Mouse (Mus musculus) forebrain, embryonic 10.5 days (tissue): ENCODE measurements around the gene Adamts7. TPM values are rescaled to one million over a fixed set of nuclear protein-coding genes. Genes with fewer than 3 reads are reported as not detected.

ENCODE experiments used
- DNase-seq: peaks from one replicate; pipeline ENCODE4 v3.0.0-alpha.2; 2017; ENCODE audit warnings: low spot score; ENCODE audit errors: extremely low spot score
- H3K27ac ChIP-seq: fragments of 300-500 bp; sonication (generic); 2 replicates; pipeline ENCODE4 v1.5.1; 2016; ENCODE audit warnings: mild to moderate bottlenecking
- H3K27me3 ChIP-seq: fragments of 300-500 bp; sonication (generic); 2 replicates; pipeline ENCODE4 v1.6.1; 2016; ENCODE audit warnings: mild to moderate bottlenecking; ENCODE audit not compliant: poor library complexity, severe bottlenecking
- H3K36me3 ChIP-seq: fragments of 300-500 bp; sonication (generic); replicated peaks from 2 replicates; pipeline ENCODE4 v1.6.1; 2016; ENCODE audit warnings: mild to moderate bottlenecking, moderate library complexity
- H3K4me1 ChIP-seq: fragments of 300-500 bp; sonication (generic); 2 replicates; pipeline ENCODE4 v1.6.1; 2016
- H3K4me3 ChIP-seq: fragments of 300-500 bp; sonication (generic); 2 replicates; pipeline ENCODE4 v1.5.1; 2016; ENCODE audit warnings: mild to moderate bottlenecking, moderate library complexity
- H3K9me3 ChIP-seq: fragments of 300-500 bp; sonication (generic); 2 replicates; pipeline ENCODE4 v1.6.1; 2016; ENCODE audit warnings: mild to moderate bottlenecking, moderate library complexity
- WGBS: fragments of 180-500 bp; shearing (Covaris S2); methylation state at CpG from one replicate; pipeline ENCODE4 v1.1.7; 2016; 5-methylcytosine and 5-hydroxymethylcytosine counted together
- polyA plus RNA-seq: library from polyadenylated mRNA; unstranded; fragments of >200 nt; fragmentation: Nextera tagmentation; extraction: Ambion mirVana; gene quantifications from 2 replicates; pipeline ENCODE4 v1.2.1, GENCODE M21; 2016

The Adamts7 gene
- polyA plus RNA-seq, 1 experiment from 2014 or later = 17.2 TPM

DNA sequence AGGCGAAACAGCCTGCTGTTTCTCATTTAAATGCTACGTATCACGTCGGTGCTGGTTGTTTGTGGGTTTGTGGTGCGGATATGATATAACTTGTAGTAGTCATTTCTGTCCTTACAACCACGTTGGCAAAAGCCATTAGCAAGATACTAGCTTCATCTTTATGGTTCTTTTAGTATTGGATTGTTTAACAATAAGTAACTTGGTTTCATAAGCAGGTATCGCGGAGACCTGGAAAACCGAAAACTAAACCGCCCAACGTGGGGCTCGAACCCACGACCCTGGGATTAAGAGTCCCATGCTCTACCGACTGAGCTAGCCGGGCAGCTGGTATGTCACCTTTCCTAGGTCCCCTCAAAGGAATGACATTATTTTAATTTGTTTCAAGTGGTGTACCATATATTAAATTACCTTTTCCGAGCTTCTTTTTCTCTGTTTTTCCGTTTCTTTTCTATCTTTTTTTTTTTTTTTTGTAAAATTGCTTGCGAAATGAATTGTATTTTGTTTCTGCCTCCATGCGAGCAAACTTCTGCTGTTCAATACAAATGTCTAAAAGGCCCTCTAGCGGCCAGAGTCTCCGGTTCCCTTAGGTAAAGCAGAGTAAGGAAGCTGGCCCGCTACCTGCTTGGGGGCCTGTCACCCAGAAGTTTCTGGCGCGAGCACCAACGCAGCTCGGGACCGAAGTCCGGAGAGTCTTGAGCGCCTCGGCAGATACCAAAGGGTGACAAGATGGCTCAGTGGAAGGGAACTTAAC is 36.4 kb upstream of the Adamts7 start:
- 1% methylated on average over 30 of the region's 30 CpGs for WGBS
- no peaks in the 10 kb centered on the region for H3K36me3 ChIP-seq
- peak overlapping the region; percentile 45 for H3K4me3 ChIP-seq
- H3K4me1 ChIP-seq = peaks cover 17% of the 10 kb centered on the region
- H3K27me3 ChIP-seq = peaks cover 9% of the 10 kb centered on the region; the same call in 1 of the 2 replicates
- no peak overlapping the region for H3K27ac ChIP-seq
- peak; percentile 70 for DNase-seq
- no peaks in the 10 kb centered on the region for H3K9me3 ChIP-seq

DNA sequence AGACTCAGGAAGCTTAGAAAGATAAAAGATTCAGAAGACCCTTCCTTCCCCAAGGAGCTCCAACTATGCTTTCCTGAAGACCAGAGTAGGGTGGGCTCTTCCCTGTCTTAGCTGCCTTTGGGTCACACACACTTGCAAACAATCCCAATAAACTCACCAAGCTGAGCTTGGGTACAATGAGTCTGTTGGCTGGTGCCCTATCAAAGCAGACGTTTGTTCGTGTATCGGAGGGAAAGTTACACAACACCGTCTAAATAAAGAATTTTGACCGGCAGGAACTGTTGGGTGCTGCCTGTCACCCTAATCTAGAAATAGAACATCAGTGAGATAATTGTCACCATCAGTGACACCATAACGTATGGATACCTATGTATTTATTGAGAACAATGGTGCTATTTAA is 35.7 kb upstream of the Adamts7 start:
- DNase-seq = no peak
- Histone ChIP-seq H3K9me3 (no peaks in the 10 kb centered on the region), H3K27me3 (peaks cover 9% of the 10 kb centered on the region; the same call in 1 of the 2 replicates), H3K4me1 (peaks cover 17% of the 10 kb centered on the region), H3K27ac (no peak overlapping the region), H3K36me3 (no peaks in the 10 kb centered on the region), H3K4me3 (peak overlapping the region; percentile 45)
- WGBS = 70% methylated on average over 6 of the region's 6 CpGs

DNA sequence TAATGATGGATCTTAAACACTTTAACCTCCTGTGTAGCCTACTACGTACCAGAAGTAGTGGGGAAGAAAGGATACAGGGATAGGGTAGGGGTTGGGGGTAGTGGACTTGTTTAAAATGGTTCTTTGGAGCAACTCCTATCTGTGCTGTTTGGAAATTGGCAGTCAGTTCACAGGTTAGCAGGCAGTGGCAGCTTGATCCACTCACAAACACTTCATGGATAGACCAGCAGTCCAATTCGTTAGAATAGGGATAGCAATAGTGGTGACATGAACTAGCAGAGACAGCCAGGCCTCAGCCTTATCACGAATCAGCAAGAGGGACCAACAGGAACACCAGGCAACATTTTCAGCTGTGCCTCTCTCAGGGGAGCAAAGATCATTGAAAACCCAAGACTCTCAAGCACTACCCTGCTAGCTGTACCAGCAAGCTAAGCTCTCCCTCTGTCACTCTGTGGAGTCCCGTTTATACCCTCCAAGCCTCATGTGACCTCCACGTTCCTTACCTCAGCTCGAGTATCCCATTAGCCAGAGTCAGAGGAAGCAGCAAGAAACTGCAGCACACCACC is 34.1 kb upstream of the Adamts7 start:
- Histone ChIP-seq H3K36me3 (no peaks in the 10 kb centered on the region), H3K27ac (no peak overlapping the region), H3K4me1 (peaks cover 21% of the 10 kb centered on the region), H3K9me3 (no peaks in the 10 kb centered on the region), H3K27me3 (peaks cover 9% of the 10 kb centered on the region; the same call in 1 of the 2 replicates), H3K4me3 (no peak overlapping the region)
- WGBS = 84% methylated on average over 6 of the region's 6 CpGs
- no peak for DNase-seq

DNA sequence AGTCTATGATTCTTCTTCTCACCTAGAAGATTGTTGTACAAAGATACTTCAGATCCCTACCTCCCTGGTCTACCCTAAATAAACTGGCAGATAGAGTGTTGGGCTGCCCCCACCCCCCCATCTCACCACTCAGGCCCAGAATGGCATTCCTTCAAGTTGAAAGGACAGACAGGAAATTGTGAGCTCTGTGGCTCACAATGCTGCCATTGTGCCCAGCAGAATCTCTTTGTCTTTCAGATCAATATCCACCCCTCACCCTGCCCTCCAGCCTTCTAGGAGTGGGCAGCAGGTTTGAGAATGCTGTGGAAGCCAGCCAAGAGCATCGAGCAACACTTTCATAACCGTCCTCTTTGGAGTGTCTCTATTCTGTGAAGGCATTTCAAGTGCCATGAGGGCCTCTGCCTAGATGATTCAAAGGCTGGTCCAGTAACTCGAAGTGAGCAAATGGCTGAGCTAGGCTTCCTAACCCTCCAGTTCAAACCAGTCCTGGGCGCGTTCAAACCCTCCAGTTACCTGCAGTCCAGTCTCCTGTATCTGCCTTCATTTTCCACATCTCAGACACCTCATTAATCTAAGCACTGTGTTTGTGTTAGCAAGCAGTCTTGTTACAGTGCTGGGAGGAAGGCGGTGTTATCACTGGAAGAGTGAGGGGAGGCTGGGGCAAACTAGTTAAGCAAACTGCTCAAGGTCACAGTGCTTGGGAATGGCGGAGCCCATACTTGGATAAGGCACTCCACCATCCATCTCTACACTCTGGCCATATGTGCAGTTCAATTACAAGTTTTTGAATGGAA is 29.1 kb upstream of the Adamts7 start:
- Histone ChIP-seq H3K4me1 (peaks cover 7% of the 10 kb centered on the region), H3K9me3 (no peaks in the 10 kb centered on the region), H3K36me3 (no peaks in the 10 kb centered on the region), H3K4me3 (no peak overlapping the region), H3K27ac (no peak overlapping the region), H3K27me3 (no peaks in the 10 kb centered on the region)
- DNase-seq = no peak
- 77% methylated on average over 7 of the region's 7 CpGs for WGBS

DNA sequence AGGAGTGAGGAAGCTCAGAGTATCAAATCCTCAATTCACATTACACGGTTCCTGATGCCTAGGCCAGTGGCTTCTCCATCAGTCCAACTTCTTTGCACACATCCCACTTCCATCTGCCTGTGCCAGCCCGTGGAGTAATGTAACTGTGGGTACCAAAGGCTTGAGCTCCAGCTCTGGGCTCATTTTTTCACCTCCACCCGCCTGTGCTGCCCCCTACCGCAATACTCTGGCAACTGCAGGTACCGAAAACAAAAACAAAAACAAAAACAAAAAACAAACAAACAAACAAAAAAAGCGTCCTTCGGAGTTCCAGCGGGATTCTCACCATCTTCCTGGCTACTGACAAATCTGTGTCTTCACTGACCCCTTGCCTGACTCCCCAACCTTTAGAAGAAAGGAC is 27.4 kb upstream of the Adamts7 start:
- Histone ChIP-seq H3K36me3 (no peaks in the 10 kb centered on the region), H3K4me3 (no peak overlapping the region), H3K27me3 (no peaks in the 10 kb centered on the region), H3K9me3 (no peaks in the 10 kb centered on the region), H3K27ac (no peak overlapping the region), H3K4me1 (peaks cover 7% of the 10 kb centered on the region)
- 81% methylated on average over 8 of the region's 8 CpGs for WGBS
- no peak for DNase-seq

DNA sequence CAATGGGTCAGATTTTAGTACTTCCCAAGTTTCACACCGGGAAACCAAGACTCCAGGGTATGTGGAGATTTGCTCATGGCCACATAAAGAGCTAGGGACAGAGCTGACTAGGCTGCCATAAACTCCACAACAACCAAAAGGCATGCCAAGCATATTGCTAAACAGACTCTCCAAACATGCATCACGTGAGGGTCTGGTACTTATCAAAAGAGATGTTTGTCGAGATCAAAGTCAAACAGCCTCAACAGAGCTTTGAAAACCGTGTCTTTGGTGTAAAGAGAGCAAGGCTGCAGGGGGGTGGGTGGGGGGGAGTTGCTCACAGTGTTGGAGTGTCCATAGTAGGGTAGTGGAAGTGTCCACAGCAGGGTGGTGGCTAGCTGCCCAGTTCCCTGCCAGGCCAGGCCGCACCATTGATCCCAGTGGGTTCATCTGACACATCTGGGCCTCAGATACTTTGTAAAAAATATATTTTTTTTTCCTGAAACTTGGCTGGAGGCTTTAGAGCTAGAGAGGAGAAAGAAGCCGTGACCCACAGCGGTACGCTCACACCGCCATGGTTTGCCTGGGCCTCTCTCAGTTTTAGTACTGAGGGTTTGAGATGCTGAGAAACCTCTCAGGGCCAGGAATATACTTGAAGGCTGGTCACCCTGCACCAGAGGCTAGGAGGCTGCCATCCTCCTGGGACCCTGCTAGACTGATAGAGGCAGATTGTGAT is 26.7 kb upstream of the Adamts7 start:
- H3K27ac ChIP-seq = no peak overlapping the region
- 86% methylated on average over 9 of the region's 9 CpGs for WGBS
- H3K36me3 ChIP-seq = no peaks in the 10 kb centered on the region
- no peak for DNase-seq
- no peak overlapping the region for H3K4me3 ChIP-seq
- no peaks in the 10 kb centered on the region for H3K9me3 ChIP-seq
- no peaks in the 10 kb centered on the region for H3K27me3 ChIP-seq
- peaks cover 7% of the 10 kb centered on the region for H3K4me1 ChIP-seq

DNA sequence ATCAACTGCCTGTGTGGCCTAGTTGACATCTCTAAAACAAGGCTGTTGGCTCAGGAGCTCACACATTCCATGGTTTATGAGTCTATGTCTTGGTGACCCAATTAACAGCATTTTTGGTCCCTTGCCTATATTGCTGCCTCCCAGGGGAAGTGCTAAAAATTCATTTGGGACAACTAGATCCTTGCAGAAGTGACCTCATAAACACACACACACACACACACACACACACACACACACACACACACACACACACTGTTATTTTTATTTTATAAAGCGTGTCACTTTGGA is 26.2 kb upstream of the Adamts7 start:
- no peak for DNase-seq
- Histone ChIP-seq H3K36me3 (no peaks in the 10 kb centered on the region), H3K27ac (no peak overlapping the region), H3K27me3 (no peaks in the 10 kb centered on the region), H3K9me3 (no peaks in the 10 kb centered on the region), H3K4me1 (peaks cover 7% of the 10 kb centered on the region), H3K4me3 (no peak overlapping the region)
- WGBS = 88% methylated on average over 1 of the region's 1 CpGs

DNA sequence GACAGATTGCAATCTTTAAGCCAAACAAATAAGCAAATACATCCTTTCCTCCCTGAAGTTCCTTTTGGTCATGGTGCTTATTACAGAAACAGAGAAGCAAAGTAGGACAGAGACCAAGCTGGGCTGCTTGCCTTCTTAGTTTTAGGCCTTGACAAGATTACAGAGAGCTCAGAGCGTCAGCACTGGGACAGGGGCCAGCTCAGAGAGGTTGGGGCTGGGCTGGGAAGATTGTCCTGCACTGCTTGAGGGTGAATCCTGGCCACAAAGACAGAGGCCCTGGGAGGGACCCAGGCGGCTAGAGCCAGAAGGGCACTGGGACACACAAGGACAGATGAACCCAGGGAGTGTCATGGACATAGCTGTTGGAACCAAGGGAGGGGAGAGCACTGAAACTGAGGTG is 17.1 kb upstream of the Adamts7 start:
- Histone ChIP-seq H3K4me1 (no peaks in the 10 kb centered on the region), H3K36me3 (no peaks in the 10 kb centered on the region), H3K9me3 (no peaks in the 10 kb centered on the region), H3K4me3 (no peak overlapping the region), H3K27ac (no peak overlapping the region), H3K27me3 (no peaks in the 10 kb centered on the region)
- no peak for DNase-seq
- WGBS = 55% methylated on average over 2 of the region's 2 CpGs

DNA sequence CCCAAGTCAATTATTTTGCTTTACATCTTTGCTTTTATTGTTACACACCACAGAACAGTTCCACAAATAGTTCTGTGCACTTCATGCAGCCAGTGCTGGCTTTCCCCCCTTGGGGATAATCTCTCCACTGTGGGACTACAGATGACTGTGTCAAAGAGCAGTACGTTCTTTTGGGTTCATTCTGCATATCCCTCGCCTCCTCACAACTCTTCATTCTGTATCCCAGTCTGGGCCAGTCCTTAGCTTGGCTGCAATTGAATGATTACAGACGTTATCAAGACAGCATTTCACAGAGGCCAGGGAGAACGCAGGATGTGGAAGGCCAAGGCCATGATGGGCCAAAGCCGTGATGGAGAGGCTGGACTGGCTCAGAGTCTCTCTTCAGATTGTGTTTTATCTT is 16.0 kb upstream of the Adamts7 start:
- H3K27me3 ChIP-seq = no peaks in the 10 kb centered on the region
- no peaks in the 10 kb centered on the region for H3K4me1 ChIP-seq
- no peak overlapping the region for H3K27ac ChIP-seq
- no peak overlapping the region for H3K4me3 ChIP-seq
- no peaks in the 10 kb centered on the region for H3K9me3 ChIP-seq
- DNase-seq = no peak
- H3K36me3 ChIP-seq = no peaks in the 10 kb centered on the region
- WGBS = 85% methylated on average over 5 of the region's 5 CpGs

DNA sequence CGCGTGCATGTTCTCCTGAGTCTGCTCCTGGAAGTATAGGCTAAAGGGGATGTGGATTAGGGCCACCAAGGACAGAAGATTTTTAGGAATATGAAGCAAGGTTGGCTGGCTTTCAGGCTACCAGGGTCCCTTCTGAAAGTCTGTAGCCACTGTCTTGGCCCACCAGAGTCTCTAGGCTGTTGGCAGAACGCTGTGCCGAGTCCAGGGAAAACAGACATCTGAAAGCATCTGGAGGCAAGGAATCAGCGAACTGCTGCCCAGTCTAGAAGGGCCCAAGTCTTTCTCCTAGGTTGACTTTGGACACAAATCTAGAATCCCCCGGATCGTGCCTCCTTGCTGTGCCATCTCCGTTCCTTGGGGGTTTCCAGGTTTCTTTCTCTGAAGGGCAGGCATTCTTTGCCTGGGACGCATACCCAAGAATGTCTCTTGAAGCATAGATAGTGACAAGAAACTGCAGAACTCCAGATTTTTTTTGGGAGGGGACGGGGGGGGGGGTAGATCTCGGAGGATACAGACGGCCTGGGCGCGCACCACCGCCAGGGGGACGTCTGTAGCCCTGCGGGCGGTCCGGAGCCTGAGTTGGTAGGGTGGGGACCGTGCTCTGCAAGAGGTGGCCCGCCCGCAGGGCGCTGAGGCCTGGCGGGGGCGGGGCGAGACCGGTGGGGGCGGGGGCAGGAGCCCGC is 485 bp upstream of the Adamts7 start:
- H3K9me3 ChIP-seq = peaks cover 6% of the 10 kb centered on the region; the same call in 1 of the 2 replicates
- peaks cover 14% of the 10 kb centered on the region for H3K27me3 ChIP-seq
- peak overlapping the region; percentile 80 for H3K4me3 ChIP-seq
- WGBS = 7% methylated on average over 29 of the region's 29 CpGs
- DNase-seq = peak; percentile 52
- 0 out of 2 replicates have a peak, but pooled peaks cover 3% of the 10 kb centered on the region for H3K36me3 ChIP-seq
- peak overlapping the region; percentile 90 for H3K27ac ChIP-seq
- peaks cover 34% of the 10 kb centered on the region for H3K4me1 ChIP-seq

DNA sequence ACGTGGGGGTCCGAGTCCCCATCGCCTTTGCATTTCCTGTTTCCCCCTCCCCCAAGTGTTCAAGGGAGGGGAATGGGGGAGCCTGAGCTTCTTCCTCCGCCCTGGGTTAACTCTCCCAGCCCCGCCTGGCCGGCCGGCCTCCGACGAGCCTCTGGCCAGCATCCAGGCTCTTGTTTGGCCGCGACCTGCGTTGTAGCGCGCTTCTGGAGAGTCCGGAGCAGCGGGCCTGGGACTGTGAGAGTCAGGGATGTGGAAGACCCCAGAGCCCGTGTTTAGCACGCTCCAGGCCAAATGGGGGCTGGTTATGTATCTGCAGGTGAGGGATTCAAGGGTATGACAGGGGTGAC is 853 bp downstream of the Adamts7 start:
- Histone ChIP-seq H3K36me3 (peaks cover 6% of the 10 kb centered on the region; the same call in 1 of the 2 replicates), H3K4me1 (peaks cover 34% of the 10 kb centered on the region), H3K27ac (peak overlapping the region; percentile 90), H3K4me3 (peak overlapping the region; percentile 80), H3K9me3 (peaks cover 6% of the 10 kb centered on the region; the same call in 1 of the 2 replicates), H3K27me3 (peaks cover 14% of the 10 kb centered on the region)
- WGBS = under 1% methylated on average over 18 of the region's 18 CpGs
- DNase-seq = no peak
